Mouse (Mus musculus) frontal cortex, postnatal 36 days (tissue): Measurements from ENCODE around the gene Pgls.

Experiments
- DNase-seq, 2 experiments: peaks; one replicate each; pipeline ENCODE4 v3.0.0; 2022; ENCODE audit warnings: low spot score in 2 of 2

The Pgls gene

DNA sequence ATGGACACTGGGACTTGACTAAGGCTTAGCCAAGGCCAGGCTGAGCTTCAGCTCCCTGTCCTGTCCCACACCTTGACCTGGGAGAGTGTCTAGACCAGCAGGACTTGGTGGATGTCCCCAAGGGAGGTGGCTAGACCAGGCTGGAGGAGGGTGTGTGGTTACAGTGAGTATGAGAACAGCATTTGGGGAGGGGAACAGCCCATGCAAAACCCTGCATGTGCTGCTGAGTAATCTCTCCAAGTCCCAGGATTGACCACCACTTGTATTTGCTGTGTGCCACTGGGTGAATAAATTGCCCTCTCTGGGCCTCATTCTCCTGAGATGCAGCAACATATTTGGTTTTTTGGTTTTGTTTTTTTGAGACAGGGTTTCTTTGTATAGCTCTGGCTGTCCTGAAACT lies 6.4 kb downstream of the Pgls start:
- DNase-seq, result no peak

DNA sequence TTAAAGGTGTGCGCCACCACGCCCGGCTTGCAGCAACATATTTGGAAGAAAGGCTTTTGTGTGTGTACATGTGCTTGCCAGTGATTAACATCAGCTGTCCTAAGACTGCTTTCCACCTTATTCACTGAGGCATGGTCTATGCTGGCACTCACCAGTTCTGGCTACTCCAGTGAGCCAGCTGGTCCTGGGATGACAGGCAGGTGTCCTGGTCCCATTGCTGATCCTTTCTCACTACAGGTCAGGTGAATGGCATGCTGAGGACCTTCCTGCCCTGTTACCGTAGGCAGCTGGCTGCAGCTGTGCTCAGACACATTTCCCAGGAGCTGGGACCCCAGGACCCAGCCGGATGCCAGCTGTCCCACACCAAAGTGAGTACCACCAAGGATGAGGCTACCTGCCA lies 6.9 kb downstream of the Pgls start:
- DNase-seq, result no peak

DNA sequence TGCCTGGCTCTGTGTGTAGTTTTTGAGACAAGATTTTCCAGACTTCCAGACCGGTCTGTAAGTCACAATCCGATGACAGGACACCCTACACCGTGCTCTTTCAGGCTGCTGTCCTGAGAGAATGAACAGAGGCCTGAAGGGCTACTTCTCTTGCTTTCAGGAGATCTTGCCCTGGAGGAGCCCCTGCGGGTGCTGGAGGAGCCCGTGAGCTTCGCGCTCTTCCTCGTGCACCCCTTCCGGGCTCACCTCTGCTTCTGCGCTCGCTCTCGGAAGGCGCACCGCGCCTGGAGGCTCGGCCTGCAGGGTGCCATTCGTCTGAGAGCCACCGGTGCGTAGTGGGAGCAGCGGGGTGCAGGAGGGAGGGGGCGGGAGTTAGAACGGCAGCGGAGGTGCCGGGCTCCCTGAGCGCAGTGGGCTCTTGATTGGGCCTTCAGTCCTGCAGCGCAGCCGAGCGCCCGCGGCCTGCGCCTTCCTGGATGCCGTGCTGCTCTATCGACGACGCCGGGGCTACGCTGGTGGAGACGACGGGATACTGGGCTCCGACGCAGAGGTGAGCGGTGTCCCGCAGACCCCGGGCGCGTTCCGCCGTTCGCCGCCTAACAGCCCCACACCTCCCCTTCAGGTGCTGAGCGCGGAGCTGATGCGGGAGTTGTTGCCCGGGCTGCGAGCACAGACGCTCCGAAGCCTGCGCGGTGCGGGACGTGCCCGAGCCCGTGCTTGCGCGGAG lies 10.1 kb downstream of the Pgls start:
- no peak for DNase-seq

DNA sequence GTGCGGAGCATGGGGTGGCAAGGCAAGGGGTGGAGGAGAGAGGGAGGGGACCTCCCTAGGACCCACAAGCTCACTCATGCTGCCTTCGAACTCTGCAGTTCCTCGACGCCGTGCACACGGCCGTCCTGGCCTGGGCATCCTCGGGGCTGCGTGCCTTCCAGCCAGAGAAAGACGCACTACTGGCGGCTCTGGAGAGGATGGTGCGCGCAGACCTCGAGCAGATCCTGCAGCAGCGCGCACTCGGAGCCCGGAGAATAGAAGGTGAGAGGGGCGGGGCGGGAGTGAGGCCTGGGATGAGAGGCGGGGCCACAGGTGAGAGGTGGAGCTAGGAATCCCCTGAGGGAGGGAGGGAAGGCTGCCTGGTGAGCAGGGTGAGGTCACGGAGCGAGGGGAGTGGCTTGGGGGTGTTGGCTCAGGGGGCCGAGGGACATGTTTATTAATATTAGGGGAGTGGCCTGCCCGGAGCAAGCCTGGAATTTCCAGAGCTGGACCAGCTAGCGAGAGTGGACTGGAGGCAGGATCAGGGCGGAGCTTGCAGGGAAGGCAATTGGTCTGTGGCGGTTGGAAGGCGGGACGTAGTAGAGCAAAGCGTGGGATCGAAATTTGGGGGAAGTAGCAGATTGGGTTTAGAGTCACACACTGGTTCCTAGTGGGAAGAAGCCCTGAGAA lies 10.8 kb downstream of the Pgls start:
- DNase-seq, result no peak

DNA sequence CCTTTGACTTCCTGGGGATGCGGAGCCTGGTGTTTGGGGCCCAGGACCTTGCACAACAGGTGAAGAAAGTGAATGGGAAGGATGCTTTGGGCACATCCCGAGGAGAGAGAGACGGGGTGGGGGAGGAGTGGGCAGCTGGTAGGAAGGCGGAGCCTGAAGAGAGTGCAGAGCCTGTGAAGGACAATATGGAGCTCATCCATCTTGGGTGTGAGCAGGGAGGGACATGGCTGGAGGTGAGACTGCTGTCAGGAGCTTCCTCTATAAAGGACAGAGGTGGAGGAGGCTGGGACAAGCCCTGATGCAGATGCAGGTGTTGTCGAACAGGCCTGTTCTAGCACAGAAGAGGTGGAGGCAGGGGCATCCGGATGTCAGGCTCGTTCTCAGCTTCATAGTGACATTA lies 12.0 kb downstream of the Pgls start:
- no peak for DNase-seq

DNA sequence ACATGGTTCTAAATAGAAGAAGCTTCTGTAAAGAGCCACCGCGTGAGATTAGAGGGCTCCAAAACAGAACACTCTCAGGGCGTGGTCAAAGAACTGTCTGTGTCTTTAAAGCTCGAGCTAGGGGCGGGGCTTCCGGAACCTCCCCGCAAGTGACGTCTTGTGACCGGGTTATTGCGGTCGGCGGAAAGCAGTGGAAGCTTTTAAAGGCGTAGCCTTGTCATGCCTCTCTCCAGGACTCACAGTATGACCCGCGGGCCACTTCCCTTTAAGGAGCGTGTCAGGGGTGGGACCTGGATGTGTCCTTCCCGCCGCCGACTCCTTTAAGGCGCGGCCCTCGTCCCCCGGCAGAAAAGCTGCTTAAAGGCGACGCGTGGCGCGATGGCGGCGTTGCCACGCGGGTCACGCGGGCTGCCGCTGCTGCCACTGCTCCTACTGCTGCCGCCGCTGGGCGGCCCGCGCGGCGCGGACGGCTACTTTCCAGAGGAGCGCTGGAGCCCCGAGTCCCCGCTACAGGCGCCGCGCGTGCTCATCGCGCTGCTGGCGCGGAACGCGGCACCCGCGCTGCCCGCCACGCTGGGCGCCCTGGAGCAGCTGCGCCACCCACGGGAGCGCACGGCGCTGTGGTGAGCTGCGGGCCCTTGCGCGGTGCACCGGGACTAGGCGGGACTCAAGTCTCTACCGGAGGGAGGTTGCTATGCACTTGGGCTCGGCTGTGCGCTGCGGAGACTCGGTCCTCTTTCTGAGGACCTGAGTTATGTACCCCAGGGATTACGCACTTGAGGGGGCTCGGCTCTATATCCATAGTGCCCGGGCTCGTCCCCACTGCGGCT lies 19.1 kb downstream of the Pgls start, which contains the start of gene Colgalt1:
Gene Colgalt1 (plus strand): TSS at position 177 of the 830 bp plus-strand sequence.
- peak; percentile 97 to 98 for DNase-seq

DNA sequence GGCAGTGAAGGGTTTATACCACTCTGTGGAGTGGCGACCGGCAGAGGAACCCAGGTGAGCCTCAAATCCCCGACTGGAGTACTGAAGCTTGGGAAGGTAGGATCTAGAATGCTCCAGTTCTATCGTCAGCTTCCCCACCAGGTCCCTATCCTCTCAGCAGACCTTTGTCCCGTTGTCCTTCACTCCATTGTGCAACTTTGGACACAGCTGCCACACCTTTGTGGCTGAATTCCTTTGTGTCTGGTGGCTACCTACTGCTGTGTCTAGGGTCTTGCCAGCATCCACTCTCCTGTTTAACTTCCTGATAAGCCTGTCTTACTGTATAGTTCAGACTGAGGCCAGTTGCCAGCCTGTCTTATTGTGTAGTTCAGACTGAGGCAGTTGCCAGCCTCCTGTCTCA lies 20.2 kb downstream of the Pgls start:
- DNase-seq, result no peak

DNA sequence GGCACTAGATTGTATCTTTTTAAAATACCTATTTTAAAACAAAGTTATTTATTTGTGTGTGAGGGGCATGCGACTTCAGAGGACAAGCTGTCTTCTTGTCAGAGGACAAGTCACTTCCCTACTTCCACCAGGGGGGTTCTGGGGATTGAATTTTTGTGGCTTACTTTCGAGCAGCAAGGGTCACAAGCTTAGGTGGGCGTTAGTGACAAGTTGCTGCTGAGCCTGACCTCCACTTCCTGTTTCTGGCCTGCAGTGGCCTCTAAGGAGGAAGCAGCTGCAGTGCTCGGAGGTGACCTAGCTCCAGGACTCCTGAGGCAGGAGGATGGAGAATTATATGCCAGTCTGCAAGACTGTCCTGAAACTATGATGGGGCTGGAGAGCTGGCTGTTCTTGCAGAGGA lies 21.4 kb downstream of the Pgls start:
- DNase-seq, result no peak

DNA sequence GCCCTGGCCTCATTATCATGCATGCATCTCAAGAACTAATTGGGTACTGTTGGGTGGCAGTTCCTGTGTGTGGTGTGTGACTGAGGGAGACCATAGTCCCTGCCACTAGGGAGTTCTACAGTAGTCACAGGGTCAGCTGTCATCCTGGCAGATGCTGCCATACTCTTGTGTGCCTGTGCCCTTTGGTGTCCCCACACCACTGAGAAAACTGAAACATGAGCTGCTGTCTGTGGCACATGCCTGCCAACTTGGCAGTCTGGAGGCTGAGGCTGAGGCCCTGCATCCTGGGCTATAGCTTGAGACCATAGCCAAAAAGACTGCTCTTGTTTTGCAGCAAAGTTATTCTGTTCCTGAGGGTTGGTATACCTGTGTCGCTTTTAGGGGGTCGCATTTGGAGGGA lies 27.8 kb downstream of the Pgls start:
- DNase-seq, result no peak

DNA sequence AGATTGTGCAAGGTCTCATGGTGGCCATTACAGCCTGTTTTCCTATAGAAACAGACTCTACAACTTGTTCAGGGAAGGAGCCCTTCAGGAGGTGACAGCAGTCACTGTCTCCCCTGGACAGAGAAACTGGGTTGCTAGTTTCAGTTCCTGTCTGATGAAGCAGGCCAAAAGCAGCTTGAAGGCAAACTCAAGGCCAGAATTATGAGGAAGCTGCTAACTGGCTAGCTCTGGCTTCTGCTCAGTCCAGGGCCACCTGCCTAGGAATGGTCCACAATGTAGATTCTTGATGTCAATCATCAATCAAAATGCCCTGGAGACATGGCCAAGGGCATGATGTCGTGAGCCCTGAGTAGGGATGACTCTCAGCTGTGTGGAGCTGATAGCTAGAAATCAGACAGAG lies 33.1 kb downstream of the Pgls start:
- no peak for DNase-seq

DNA sequence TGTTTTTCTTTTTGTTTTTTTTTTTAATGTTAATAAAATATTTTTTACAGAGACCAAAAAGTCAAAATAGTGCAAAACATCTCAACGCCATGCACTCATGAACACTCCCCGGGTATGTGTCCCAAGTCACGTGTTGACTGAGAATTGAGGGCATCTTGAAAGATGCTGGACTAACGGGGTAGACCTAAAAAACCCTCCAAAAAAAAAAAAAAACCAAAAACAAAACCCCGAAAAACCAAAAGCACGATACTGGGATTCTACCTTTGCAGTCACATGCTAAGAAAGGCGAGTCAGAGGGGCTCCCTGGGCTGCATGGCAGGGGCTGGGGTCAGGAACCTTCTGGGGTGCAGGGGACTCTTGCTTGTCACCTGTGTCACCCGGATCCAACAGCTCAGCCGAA lies 34.8 kb downstream of the Pgls start:
- no peak for DNase-seq

DNA sequence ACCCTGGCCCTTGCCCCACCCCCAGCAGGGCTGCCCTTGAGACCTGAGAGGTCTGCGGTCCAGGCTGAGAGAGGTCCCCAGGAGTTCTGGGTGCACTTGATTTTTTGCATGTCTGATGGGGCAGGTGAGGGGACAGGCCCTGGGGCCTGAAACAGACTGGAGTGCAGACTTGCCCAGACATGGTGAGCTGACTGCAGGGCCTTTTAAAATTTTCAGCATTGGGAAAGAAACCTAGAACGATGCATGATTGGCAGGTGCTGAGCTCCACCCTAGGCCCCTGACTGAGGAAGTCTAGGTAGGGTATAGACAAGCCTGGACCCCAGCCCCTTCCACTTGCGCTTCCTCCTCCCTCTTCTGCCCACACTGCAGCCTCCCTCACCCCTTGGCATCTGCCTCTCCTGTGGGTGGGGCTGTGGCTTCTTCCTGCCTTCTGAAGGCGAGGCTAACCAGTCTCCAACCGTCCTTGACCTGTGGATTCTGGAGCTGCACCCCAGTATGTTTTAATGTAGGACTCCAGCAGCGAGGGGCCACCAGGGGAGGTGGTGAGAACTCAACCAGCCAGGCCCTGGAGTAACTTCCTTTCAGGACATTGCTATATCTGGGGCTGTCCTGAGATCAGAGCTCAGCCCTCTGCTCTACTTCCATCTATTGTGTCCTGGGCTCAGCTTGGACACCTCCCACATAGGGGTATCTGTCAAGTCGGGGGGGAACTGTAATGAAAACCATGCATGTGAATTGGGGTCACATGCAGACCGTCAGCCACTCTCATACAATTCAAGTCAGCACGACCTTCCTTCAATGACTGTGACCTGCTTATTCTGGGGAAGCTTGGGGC lies 35.5 kb downstream of the Pgls start:
- no peak for DNase-seq

DNA sequence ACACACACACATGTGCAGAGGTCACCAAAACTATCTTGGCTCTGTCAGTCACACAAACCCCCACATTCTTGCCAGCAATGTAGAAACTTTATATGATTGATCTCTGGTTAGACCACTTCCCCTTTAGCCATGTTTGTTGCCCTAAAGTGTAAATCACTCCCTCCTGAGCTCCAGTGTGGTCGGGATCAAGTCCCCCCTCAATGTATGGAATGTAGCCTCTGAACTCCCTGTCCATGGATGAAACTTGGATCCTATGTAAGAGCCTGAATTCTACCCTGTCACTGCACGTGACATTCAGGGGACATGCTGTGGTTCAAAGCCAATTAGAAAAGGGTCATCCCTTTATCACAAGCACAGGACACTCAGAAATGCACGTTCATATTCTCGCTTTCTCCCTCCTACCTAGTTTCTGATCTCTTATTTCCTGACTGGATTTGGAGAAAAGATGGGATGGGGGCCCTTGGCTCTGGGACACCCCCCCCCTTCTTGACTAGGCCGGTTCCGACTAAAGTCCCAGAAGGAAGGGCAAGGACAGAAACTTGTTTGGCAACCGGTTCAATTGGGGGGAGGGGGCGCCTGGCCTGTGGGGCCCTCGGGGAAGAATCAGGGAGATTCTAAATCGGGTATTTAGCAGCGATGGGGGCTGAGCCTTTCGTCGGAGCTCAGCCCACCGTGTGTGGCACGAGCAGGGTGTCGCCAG lies 36.6 kb downstream of the Pgls start:
- DNase-seq, result no peak

DNA sequence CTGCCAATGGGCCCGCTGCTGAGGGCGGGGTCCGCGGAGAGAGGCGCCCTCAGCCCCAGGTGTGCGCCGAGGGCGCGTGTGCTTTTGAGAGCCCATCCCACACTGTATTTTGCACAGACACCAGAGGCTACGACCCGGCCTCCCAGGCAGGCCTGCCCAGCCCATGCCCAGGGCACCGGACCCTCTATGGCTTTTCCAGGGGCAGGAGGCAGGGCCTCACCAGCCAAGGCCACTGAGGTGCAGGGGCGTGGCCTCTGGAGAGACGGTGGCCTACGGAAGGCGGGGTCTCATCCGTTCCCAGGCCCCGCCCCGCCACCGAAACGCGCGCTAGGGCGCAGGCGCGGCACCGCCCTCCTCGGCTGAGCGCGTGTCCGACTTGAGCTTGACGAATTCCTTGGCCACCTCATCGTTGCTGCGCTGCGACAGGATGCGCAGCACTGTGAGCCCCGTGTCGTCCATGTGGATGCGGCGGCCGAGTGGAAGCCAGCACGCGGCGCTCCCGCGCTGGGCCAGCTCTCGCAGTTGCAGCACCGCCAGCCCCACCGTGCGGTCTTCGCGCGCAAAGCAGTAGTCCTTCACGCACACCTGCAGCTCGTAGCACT lies 37.2 kb downstream of the Pgls start:
- peak; percentile 80 to 92 for DNase-seq

DNA sequence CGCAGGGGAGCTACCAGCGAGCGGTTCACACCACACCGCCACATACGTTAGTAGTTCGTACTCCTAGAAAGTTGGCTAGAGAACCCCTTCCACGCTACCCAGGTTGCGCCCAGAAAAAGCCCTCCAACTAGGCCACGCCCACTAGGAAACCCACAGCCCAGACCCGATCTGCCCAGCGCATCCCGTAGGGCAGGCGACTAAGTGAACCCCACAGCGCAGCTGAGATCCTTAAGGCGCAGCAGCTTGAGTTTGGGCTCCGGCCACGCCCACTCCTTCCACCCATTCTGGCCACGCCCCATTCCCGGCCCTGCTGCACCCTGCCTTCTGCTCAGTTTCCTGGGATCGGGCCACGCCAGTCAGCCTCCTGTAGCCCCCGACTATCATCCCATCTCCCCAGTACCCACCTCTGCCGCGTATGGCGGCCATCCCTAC lies 37.8 kb downstream of the Pgls start:
- no peak for DNase-seq

DNA sequence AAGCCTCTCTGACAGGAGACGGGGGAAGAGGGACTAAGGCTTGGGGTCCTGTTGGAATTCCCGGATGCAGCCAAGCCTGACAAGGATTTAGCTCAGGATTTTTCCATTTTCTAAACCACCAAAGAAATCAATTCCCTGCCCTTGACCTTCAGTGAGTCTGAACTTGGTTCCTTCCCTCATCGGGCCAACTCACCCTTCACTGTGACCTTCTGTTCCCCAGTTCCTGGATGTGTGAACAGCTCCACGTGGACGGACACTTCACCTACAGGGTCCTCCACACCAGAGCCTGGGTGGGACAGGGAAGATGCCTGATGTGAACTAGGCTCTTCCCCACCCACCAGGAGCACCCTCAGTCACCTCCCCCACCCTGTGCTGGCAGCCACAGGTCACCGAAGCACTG lies 38.8 kb downstream of the Pgls start:
- no peak for DNase-seq

DNA sequence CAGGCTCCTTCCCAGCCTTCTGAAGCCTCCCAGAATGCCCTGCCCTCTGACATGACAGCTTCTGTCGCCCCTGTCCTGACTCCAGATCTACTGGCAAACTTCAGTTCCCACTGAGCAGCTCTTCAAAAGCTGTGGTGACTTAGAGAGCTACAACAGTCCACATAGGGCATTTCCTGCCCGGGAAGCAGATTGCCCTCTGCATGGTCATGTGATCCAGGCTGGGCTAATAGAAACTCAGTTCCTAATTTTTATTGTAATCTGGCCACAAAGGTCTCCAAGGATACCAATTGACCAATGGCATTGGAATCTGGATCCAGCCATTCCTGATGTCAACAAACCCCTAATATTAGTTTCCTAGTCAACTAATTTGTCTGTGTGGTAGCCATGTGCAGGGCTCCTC lies 39.9 kb downstream of the Pgls start:
- DNase-seq, result no peak

DNA sequence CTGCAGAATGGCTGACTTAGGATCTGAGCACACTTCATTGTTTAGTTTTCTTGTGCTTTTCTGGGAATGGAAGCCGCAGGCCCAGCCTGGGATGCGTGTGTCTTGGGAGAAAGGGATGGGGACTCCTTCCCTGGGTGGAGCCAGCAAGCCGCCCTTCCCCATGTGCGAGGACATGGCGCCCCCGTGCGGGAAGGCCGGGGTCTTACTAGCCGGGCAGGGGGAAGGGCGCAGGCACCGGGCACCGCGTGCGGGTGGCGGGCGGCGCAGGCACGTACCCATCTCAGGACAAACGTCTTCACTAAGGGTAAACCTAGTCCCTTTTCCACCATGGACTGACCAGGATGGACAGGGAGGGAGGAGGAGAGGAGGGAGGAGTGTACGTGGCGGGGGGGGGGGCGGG lies 41.2 kb downstream of the Pgls start:
- no peak for DNase-seq

DNA sequence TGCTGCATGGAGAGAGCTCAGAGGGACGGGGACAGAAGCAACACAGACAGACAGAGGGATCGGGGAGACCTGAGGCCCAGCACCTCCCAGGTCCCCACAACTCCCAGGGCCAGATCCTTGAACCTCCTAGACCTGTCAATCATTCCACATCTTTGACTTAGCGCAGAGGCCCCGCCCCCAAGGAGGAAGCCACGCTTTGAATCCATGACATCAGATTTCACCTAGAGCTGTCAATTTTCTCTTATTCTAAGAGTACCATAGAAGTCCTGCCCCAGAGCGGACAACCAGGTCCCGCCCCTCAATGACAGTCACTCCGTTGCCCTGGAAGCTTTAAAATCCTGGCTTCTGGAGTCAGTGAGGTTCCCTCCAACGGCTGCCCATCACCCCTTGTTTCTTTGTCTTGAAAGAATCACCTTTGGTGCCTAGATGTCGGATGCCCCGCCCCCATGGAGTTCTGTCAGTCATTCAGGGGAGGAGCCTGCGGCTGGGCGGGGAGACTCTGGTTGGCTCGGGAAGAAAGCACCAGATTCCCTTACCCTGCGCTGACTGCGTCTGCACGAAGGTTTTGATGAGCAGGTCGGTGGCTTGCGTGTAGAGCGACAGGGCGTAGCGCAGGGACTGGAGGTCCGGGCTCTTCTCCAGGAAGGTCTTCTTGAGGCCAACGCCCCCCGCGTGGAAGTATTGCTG lies 42.1 kb downstream of the Pgls start:
- DNase-seq, result no peak
